In genomic region chr5:125221868-125222267, GRCm38 (mm10) we compare ENCODE assay signal across 10 mouse cellular contexts. TPM values are rescaled to one million over a fixed set of nuclear protein-coding genes. Genes with fewer than 3 reads are reported as not detected.
DNase-seq lines count a peak whose midpoint lies in the region; ATAC-seq and TF ChIP-seq lines count a peak whose summit lies in the region.
"Had no signal": no experiment of that assay in that cellular context is flagged by ENCODE, and none has a peak within 500 bp of the region (broad histone marks: within the 10 kb centered on the region; RNA-seq: fewer than 3 reads in every experiment).

No protein-coding gene starts in this region.

- 84% methylated on average over 3 of the region's 3 CpGs for WGBS in midbrain, embryonic 10.5 days
- 82% methylated on average over 3 of the region's 3 CpGs for WGBS in midbrain, embryonic 11.5 days
- WGBS in embryonic facial prominence, embryonic 15.5 days: 65% methylated on average over 3 of the region's 3 CpGs
- 41% methylated on average over 3 of the region's 3 CpGs for WGBS in stomach, postnatal 0 days
- 86% methylated on average over 3 of the region's 3 CpGs for WGBS in kidney, embryonic 16.5 days

- H3K27ac ChIP-seq in midbrain, embryonic 10.5 days (replicated peaks): peak overlapping the region; percentile 46; the same call in 1 of the 2 replicates
- H3K27ac ChIP-seq in midbrain, embryonic 11.5 days (ENCODE audit: low read depth, low read length): no peak overlapping the region
- H3K27ac ChIP-seq in embryonic facial prominence, embryonic 15.5 days (replicated peaks): 0 out of 2 replicates have a peak overlapping the region, but pooled peaks have one; percentile 39
- no peak overlapping the region for H3K27ac ChIP-seq in stomach, postnatal 0 days (replicated peaks)
- H3K27ac ChIP-seq in kidney, embryonic 16.5 days (ENCODE audit: low read length): no peak overlapping the region

- peaks cover 54% of the 10 kb centered on the region for H3K4me1 ChIP-seq in midbrain, embryonic 10.5 days
- peaks cover 13% of the 10 kb centered on the region for H3K4me1 ChIP-seq in midbrain, embryonic 11.5 days (ENCODE audit: control insufficient read depth, insufficient read depth, low read length)
- peaks cover 11% of the 10 kb centered on the region for H3K4me1 ChIP-seq in embryonic facial prominence, embryonic 15.5 days
- no peaks in the 10 kb centered on the region for H3K4me1 ChIP-seq in stomach, postnatal 0 days (replicated peaks; ENCODE audit: control insufficient read depth, insufficient read depth)
- peaks cover 9% of the 10 kb centered on the region for H3K4me1 ChIP-seq in kidney, embryonic 16.5 days (ENCODE audit: insufficient read depth, low read length)

- intact Hi-C loops in heart, postnatal 14 days (cut with DNase I): no loop called here
- intact Hi-C loops in left cerebral cortex, postnatal 36 days (cut with DNase I): no loop called here

- H3K36me3 ChIP-seq in midbrain, embryonic 10.5 days: no peaks in the 10 kb centered on the region
- H3K36me3 ChIP-seq in midbrain, embryonic 11.5 days (ENCODE audit: control insufficient read depth, insufficient read depth, low read length): no peaks in the 10 kb centered on the region
- H3K36me3 ChIP-seq in embryonic facial prominence, embryonic 15.5 days: no peaks in the 10 kb centered on the region
- H3K36me3 ChIP-seq in stomach, postnatal 0 days (ENCODE audit: control insufficient read depth, insufficient read depth, low read length): no peaks in the 10 kb centered on the region
- no peaks in the 10 kb centered on the region for H3K36me3 ChIP-seq in kidney, embryonic 16.5 days (ENCODE audit: insufficient read depth, low read length)
- H3K36me3 ChIP-seq: G1E had no signal

- H3K4me2 ChIP-seq in midbrain, embryonic 11.5 days: no peak overlapping the region
- H3K4me2 ChIP-seq in embryonic facial prominence, embryonic 15.5 days (replicated peaks): no peak overlapping the region
- H3K4me2 ChIP-seq in stomach, postnatal 0 days (replicated peaks; ENCODE audit: low read depth): no peak overlapping the region
- H3K4me2 ChIP-seq in kidney, embryonic 16.5 days (replicated peaks; ENCODE audit: low read depth, low read length): no peak overlapping the region

- ATAC-seq in midbrain, embryonic 11.5 days (ENCODE audit: low FRiP score): no peak
- peak; percentile 18; the same call in 1 of the 2 replicates for ATAC-seq in embryonic facial prominence, embryonic 15.5 days (ENCODE audit: insufficient number of reproducible peaks, low FRiP score, low TSS enrichment, low read depth)
- no peak for ATAC-seq in stomach, postnatal 0 days (ENCODE audit: low FRiP score, low TSS enrichment)
- ATAC-seq in kidney, embryonic 16.5 days (ENCODE audit: low FRiP score, low TSS enrichment): no peak

- no peak for TF ChIP-seq CTCF in stomach, postnatal 0 days (IDR thresholded peaks at IDR 0.05; ENCODE audit: low read depth)

- H3K27me3 ChIP-seq in midbrain, embryonic 10.5 days (ENCODE audit: low read depth, poor library complexity, severe bottlenecking): peaks cover 13% of the 10 kb centered on the region
- no peaks in the 10 kb centered on the region for H3K27me3 ChIP-seq in midbrain, embryonic 11.5 days (ENCODE audit: control insufficient read depth, insufficient read depth, low read length)
- H3K27me3 ChIP-seq in embryonic facial prominence, embryonic 15.5 days: no peaks in the 10 kb centered on the region
- H3K27me3 ChIP-seq in stomach, postnatal 0 days (ENCODE audit: control insufficient read depth, insufficient read depth, low read length): no peaks in the 10 kb centered on the region
- no peaks in the 10 kb centered on the region for H3K27me3 ChIP-seq in kidney, embryonic 16.5 days (ENCODE audit: insufficient read depth, low read length)

- no peaks in the 10 kb centered on the region for H3K9me3 ChIP-seq in midbrain, embryonic 10.5 days (replicated peaks)
- H3K9me3 ChIP-seq in midbrain, embryonic 11.5 days (ENCODE audit: control insufficient read depth, low read length): no peaks in the 10 kb centered on the region
- H3K9me3 ChIP-seq in embryonic facial prominence, embryonic 15.5 days (replicated peaks): no peaks in the 10 kb centered on the region
- no peaks in the 10 kb centered on the region for H3K9me3 ChIP-seq in stomach, postnatal 0 days (ENCODE audit: control insufficient read depth, low read length)
- no peaks in the 10 kb centered on the region for H3K9me3 ChIP-seq in kidney, embryonic 16.5 days (ENCODE audit: low read length)

- no peak for DNase-seq in midbrain, embryonic 10.5 days (ENCODE audit: low spot score)
- no peak for DNase-seq in midbrain, embryonic 11.5 days (ENCODE audit: low spot score, missing footprints)
- peak; percentile 69 to 76 for DNase-seq in heart, postnatal 14 days
- DNase-seq in left cerebral cortex, postnatal 36 days (ENCODE audit: low spot score in 2 of 2): peak; percentile 52 to 62
- DNase-seq in stomach, postnatal 0 days (ENCODE audit: low spot score): peak; percentile 31
- DNase-seq in liver: no peak

- TF ChIP-seq EP300 in stomach, postnatal 0 days (optimal IDR thresholded peaks at IDR 0.05): no peak

- no peak overlapping the region for H3K9ac ChIP-seq in midbrain, embryonic 11.5 days (ENCODE audit: low read length)
- no peak overlapping the region for H3K9ac ChIP-seq in embryonic facial prominence, embryonic 15.5 days
- H3K9ac ChIP-seq in stomach, postnatal 0 days (ENCODE audit: low read length): no peak overlapping the region
- no peak overlapping the region for H3K9ac ChIP-seq in kidney, embryonic 16.5 days (replicated peaks; ENCODE audit: low read length)

- no peak overlapping the region for H3K4me3 ChIP-seq in midbrain, embryonic 10.5 days
- no peak overlapping the region for H3K4me3 ChIP-seq in midbrain, embryonic 11.5 days (ENCODE audit: low read depth, low read length)
- no peak overlapping the region for H3K4me3 ChIP-seq in embryonic facial prominence, embryonic 15.5 days (replicated peaks)
- no peak overlapping the region for H3K4me3 ChIP-seq in stomach, postnatal 0 days (ENCODE audit: low read depth, low read length)
- no peak overlapping the region for H3K4me3 ChIP-seq in kidney, embryonic 16.5 days (ENCODE audit: low read length)
- H3K4me3 ChIP-seq: myocyte had no signal

RNA-seq across cellular contexts. Expression of gene Ncor2, which starts 42.8 kb away (rescaled TPM):
- 16.2 and 19.1 TPM in 2 replicates for polyA plus RNA-seq in midbrain, embryonic 10.5 days (2016; fragmentation: Nextera tagmentation; extraction: Ambion mirVana)
- 13.4 and 14.7 TPM in 2 replicates for polyA plus RNA-seq in midbrain, embryonic 11.5 days (2014; fragmentation: Nextera tagmentation; extraction: Ambion mirVana)
- 39.3 and 41.8 TPM in 2 replicates for polyA plus RNA-seq in embryonic facial prominence, embryonic 15.5 days (2015; fragmentation: Nextera tagmentation; extraction: Ambion mirVana)
- 10 to 100 TPM; 89.1 to 98.5 TPM for total RNA-seq in heart, postnatal 14 days (2021)
- 100 to 1,000 TPM; 167 to 240 TPM for total RNA-seq in left cerebral cortex, postnatal 36 days (2021)
- 11.1 and 12.1 TPM in 2 replicates for polyA plus RNA-seq in stomach, postnatal 0 days (2015; fragmentation: Nextera tagmentation; extraction: Ambion mirVana)
- polyA plus RNA-seq in kidney, embryonic 16.5 days (2015; fragmentation: Nextera tagmentation; extraction: Ambion mirVana): 25.9 and 27.5 TPM in 2 replicates
- total RNA-seq: G1E had no signal

Comparison
In these comparisons a context has a peak if more than half of its experiments do, and no peak if none do; other contexts are left out.
1. H3K27ac ChIP-seq: peak in midbrain, embryonic 10.5 days (single experiment) and embryonic facial prominence, embryonic 15.5 days (single experiment); none in midbrain, embryonic 11.5 days (single experiment), stomach, postnatal 0 days (single experiment) and kidney, embryonic 16.5 days (single experiment).
2. DNase-seq: peak in heart, postnatal 14 days (2 of 2), left cerebral cortex, postnatal 36 days (2 of 2) and stomach, postnatal 0 days (single experiment); none in midbrain, embryonic 10.5 days (single experiment), midbrain, embryonic 11.5 days (single experiment) and liver (single experiment).